Mouse (Mus musculus) stomach, adult 2 months (tissue): ENCODE results near the gene Sgtb. TPM values are rescaled to one million over a fixed set of nuclear protein-coding genes. Genes with fewer than 3 reads are reported as not detected.

ENCODE experiments used
- polyA plus RNA-seq: library from polyadenylated mRNA; depleted of rRNA; stranded (reverse); fragments of >200 nt; gene quantifications from 2 replicates; pipeline ENCODE4 v1.2.3, GENCODE M21; 2012; rRNA removed

Sgtb gene
- polyA plus RNA-seq: 0.23 and 0.24 TPM in 2 replicates

DNA sequence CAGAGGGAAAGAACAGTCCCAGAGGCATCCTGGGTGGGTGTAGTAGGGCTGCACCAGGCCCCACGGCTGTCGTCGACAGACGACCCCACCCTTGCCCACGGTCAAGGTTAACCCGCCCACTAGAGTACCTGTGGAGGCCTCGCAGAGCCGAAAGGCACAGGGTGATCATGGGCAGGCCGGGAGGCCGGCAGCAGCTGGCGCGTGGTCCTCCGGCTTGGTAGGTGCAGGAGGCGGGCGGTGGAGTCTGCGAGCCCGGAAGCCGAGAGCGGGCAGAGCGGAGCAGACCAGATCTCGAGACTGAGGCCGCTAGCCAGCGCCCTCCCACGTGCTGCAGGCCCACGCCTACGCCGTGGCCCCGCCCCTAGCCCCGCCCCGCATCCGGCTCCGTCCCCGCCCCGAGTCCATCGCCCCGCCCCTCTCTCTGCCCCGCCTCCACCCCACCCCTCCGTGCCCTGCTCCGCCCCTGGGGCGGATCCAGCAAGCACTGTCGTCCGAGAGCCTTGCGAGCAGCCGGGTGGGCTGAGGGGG, at the start of gene Sgtb, which contains the start of gene Nln:
Sgtb (plus strand) TSS at position 454 of the 528 bp plus-strand sequence.
Nln (minus strand) TSS at position 327 of the 528 bp plus-strand sequence.

DNA sequence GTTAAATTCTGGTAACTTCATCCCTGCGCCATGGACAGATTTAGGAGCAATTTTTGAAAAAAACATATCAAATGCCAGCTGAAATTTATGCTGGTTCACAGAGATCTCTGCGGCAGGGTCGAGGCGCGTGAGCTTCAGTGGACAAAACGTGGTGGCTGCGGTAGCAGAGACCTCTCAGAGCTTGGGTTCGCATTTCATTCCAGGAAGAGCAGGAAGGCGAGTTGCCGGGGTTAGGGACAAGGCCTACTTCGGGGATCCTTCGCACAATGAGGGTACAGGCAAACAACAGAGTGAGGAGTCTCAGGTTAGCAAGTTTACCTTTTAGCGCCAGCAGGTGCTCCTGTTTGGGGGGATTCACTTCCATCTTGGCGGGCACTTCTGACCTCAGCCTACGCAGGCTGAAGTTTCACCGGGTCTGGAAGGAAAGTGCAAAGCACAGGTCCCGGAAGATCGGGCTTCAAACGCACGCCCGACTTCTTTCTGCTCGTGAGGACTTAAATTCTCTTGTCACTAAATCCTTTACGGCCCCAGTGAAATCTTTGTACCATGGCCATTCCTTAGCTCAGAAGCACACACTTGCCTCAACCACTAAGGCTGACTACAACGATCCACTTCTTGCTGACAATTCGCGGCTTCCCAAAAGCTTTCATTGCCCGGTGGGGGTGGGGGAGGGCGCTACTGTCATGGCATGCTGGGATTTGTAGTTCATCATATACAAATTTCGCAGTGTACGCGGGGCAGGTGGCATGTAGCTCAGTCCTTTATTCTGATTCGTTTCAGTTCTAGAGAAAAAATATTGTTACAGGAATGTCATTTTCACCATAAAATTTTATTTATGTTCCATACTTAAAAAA, 68.5 kb downstream of the Sgtb start, which contains the start of gene Trappc13:
Trappc13 (minus strand) TSS at position 674 of the 854 bp plus-strand sequence.

DNA sequence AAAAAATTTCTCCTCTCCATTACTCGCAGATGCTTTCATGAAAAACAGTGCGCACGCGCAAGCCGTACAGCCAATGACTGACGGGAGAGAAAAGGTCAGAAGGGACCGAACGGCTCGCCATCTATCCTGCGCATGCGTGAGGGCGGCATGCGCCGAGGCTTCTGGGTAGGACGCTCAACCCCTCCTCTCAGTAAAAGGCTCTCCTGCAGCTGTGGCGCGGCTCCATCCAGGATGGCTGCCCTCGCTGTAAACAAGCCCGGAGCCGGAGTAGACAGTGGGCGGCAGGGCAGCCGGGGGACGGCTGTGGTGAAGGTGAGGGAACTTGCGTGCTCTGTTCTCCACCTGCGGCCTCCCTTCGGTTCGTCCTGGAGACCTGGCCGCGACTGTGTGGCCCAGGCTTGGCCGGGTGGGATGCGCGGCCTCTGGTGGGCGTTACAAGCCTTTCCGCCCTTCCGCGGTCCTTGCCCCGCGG, 69.1 kb downstream of the Sgtb start, which contains the start of gene Trim23:
Trim23 (plus strand) TSS at position 148 of the 472 bp plus-strand sequence.

Other genes with a start within 250 kb of the Sgtb start
- gene Erbin, start 189.2 kb upstream of the Sgtb start, polyA plus RNA-seq: 1.8 and 3.3 TPM in 2 replicates
- 3.4 and 5.3 TPM in 2 replicates for gene Nln, start 127 bp upstream of the Sgtb start, polyA plus RNA-seq
- gene Trappc13, start 68.7 kb downstream of the Sgtb start, polyA plus RNA-seq: 1.7 and 1.8 TPM in 2 replicates
- gene Trim23, start 69.1 kb downstream of the Sgtb start, polyA plus RNA-seq: 0.15 and 0.17 TPM in 2 replicates
- gene Cenpk, start 118.9 kb downstream of the Sgtb start, polyA plus RNA-seq: not detected in 2 replicates
- gene Ppwd1, start 119.1 kb downstream of the Sgtb start, polyA plus RNA-seq: 0.12 and 0.18 TPM in 2 replicates
- gene Adamts6, start 178.1 kb downstream of the Sgtb start, polyA plus RNA-seq: 0.16 and 0.30 TPM in 2 replicates